Mouse (Mus musculus) urinary bladder, postnatal 36 days (tissue): ENCODE results near the gene Med20.
"Not testable (repeated sequence)": the region's sequence is repeated elsewhere in the genome, so short reads cannot be mapped to it uniquely, and the experiment has no call there.

Experiments used
- DNase-seq, 2 experiments: peaks; one replicate each; pipeline ENCODE4 v3.0.0; 2022; ENCODE audit warnings: low spot score in 2 of 2, mixed read lengths in 1 of 2

Med20 gene

DNA sequence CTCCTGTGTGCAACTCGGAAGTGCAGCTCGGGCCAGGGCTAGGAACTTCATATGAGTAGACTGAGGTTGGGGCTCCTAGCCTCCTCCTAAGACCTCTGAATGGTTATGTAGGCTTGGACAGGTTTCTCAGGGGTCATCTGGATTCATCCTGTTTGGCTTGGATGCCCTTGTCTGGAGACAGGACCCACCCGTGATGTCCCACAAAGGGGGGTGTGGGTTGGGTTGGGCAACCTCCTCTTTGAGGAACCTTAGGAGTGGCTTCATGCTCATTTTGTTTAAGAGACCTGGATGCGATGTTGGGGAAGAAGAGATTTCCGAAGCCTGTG, 14.6 kb upstream of the Med20 start:
- DNase-seq = no peak

DNA sequence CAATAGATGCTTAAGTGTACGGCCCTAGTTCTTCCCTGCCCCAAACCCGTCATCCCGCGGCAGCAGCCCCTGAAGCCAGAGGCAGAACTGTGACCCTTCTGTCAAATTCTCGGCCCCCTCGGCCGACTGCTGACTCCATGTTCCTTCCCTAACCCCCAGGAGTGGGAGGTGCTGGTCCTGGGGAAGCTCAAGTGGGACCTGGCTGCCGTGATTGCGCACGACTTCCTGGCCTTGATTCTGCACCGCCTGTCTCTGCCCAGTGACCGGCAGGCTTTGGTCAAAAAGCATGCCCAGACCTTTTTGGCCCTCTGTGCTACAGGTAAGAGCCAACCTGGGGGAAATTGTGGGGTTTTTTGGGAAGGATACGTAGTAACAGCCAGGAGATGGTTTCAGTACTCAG, 14.1 kb upstream of the Med20 start:
- no peak for DNase-seq

GRCm38 (mm10) chr17:47597838-47598579, 13.4 kb upstream of the Med20 start:
- DNase-seq = no peak

DNA sequence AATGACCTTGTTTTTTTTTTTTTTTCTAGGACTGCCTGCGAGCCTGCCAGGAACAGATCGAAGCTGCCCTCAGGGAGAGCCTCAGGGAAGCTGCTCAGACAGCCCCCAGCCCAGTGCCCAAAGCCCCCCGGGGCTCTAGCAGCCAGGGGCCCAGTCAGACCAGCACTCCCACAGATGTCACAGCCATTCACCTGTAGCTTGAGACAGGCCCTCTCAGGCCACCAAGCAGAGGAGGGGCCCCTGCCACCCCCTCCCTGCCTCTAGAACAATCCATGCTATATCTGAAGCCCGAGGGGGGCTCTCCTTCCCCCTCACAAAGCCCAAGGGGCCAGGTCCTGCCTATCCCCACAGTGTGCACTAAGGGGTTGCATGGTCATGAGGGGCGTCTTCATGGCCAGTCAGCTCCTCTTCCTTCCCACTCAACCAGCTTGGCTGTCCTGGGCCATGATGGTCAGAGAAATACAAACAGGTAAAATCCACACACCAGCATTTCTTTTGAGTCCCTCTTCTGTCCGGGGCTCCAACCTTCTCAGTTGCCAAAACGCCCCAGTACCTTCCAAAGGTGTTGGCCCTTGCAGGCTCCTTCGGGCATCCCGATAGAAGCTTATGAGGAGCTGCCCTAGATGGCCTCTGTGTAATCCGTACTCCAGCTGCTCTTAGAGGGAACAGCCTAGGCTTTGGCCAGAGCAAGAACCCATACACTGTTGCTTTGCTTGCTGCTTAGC, 12.6 kb upstream of the Med20 start:
- DNase-seq = not testable (repeated sequence)

DNA sequence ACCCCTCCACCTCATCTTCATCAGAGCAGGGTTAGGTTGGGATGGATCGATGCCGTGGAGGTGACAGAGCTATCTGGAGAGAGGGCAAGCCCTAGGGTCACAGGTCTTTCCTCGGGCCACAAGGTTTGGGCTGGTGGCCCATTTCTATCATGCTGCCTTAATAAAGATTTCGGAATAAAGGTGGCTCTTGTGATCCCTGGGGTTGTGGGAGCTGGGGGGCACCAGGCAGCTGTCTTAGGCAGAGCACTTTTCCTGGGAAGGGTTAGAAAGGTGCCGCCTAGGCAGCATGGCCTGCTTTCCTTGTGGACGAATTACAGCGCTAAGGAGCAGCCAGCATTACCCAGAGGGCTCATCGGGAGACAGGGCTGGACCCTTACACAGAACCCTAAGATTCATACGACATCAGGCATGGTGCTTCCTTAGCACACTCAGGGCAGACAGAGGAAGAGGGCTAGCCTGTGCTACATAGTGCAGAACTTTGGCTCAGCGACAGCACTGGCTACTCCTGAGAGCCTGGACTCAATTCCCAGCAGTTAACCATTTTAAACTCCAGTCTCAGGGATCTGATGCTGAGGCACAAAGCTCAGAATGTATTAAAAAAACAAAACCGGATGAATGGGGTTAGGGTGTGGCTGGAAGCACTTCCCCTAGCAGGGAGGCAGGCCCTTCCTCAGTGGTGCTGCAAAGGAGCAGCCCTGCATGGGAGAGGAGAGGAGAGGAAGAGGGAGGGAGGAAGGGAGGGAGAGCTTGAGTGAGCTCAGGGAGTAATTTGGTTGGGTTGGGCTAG, 11.7 kb upstream of the Med20 start:
- no peak for DNase-seq

- no peak for DNase-seq
Observed at GRCm38 (mm10) chr17:47600601-47601388, 10.6 kb upstream of the Med20 start.

- no peak for DNase-seq
Observed at GRCm38 (mm10) chr17:47601389-47601755, 10.0 kb upstream of the Med20 start.

GRCm38 (mm10) chr17:47602289-47602688, 9.1 kb upstream of the Med20 start:
- no peak for DNase-seq

- no peak for DNase-seq
Observed at GRCm38 (mm10) chr17:47606220-47606619, 5.2 kb upstream of the Med20 start.

- no peak for DNase-seq
Observed at GRCm38 (mm10) chr17:47609182-47609581, 2.2 kb upstream of the Med20 start.

DNA sequence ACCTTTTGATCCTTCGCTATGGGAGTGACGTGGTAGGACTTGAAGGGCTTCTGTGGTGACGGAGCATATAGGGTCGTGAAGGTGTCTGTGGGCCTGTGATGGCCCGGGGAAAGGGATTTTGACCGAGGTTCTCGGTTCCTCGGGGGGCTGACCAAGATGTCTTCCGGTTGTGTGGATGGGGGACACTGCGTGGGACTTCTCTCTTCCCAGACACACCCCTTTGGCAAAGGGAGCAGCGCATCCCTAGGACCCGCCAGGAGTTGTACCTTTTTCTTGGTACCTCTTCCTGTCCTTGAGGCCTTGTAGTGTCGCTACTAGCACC, 240 bp downstream of the Med20 start:
- DNase-seq = no peak

DNA sequence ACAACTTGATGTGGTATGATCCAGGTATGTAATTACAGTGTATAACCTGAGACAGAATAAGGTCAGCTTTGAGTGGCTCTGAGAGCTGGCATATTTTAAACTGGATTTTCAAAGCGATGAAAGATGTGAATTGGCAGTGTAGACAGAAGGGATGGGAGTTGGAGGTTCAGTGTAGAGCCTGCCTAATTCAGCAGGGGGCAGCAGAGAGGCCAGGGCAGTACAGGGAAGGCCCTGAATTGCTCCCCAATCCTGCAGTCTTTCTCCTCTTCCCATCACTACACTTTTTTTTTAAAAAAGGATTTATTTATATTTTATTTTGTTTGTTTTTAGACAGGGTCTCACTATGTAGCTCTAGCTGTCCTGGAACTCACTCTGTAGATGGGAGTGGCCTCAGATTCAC, 2.6 kb downstream of the Med20 start:
- no peak for DNase-seq

GRCm38 (mm10) chr17:47616119-47616518, 4.7 kb downstream of the Med20 start:
- no peak for DNase-seq

- no peak for DNase-seq
Observed at GRCm38 (mm10) chr17:47616652-47617051, 5.3 kb downstream of the Med20 start.

- no peak for DNase-seq
Observed at GRCm38 (mm10) chr17:47617605-47618307, 6.4 kb downstream of the Med20 start.

DNA sequence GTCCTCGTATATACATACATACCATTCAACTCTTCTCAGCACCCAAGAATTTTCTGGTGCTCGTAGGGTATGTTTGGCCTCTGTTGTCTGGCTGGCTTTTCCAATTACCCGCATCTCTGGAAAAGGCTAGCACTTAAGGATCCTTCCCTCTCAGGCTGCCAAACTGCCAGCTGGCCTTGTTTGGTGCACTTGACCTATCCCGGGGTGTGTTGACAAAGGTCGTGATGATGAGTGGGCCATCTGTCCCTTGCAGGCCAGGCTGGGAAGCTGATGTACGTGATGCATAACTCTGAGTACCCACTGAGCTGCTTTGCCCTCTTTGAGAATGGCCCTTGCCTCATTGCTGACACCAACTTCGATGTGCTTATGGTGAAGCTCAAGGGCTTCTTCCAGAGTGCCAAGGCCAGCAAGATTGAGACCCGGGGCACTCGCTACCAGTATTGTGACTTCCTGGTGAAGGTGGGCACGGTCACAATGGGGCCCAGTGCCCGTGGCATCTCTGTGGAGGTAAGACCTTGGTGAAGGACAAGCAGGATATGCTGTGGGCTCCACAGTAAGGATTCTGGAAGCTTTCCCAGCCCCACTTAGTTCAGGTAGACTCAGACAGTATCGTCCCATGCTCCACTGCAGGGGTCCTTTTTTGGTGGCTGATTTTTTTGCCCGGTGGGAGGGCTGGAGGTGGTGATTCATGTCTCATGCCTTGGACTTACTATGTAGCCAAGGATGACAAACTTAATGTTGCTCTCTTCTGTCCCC, 7.4 kb downstream of the Med20 start:
- DNase-seq = no peak

DNA sequence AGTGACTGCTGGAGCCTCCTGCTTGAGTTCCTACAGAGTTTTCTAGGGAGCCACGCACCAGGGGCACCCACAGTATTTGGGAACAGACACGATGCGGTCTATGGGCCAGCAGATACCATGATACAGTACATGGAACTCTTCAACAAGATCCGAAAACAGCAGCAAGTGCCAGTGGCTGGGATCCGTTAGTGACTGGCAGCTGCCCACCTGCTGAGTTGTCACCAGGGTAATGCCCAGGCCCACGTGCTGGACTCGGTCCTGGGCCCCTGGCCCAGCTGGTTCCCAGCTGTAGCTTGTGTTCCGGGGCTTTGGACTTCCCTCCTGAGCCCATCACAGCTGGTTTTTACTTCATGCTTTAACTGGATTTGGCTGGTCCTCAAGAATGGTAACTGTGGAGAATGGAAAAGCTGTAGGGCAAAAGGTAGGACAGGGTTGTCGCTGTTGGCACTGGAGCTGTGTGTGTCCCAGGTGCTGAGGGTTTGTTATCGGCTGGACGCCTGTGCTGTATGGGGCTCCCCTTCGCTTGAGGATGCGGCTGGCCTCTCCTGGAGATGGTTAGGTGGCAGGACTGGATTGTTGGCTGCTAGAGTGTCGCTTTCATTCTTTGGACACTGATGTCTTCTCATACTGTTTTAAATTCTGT, 11.7 kb downstream of the Med20 start:
- DNase-seq = no peak

- not testable (repeated sequence) for DNase-seq
Observed at GRCm38 (mm10) chr17:47624572-47624971, 13.2 kb downstream of the Med20 start.

- DNase-seq = no peak
Observed at GRCm38 (mm10) chr17:47625088-47625487, 13.7 kb downstream of the Med20 start.

DNA sequence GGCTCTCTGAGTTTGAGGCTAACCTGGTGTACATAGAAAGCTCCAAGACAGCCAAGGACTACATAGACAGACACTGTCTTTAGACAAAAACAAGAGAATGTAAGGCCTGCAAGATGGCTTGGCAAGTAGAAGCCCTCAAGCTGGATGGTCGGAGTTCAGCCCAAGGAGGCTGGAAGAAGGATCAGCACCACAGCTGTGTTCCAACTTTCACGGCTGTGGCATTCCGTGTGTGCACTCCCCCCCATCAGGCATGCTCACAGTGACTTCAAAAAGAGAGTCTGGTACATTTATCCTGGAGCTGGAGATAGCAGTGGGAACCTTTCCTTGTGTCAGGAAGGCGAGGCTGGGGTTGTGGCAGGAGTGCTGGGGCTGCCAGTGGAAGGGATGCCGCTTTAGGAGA, 14.6 kb downstream of the Med20 start:
- no peak for DNase-seq
